Mouse (Mus musculus) CH12.LX (cell line): ENCODE measurements around the gene Ffar2. TPM values are rescaled to one million over a fixed set of nuclear protein-coding genes. Genes with fewer than 3 reads are reported as not detected.

Experiments
- DNase-seq: peaks from one replicate; pipeline ENCODE4 v3.0.0-alpha.2; 2013; ENCODE audit errors: extremely low read depth
- H3K27ac ChIP-seq: 2 replicates; pipeline ENCODE4 v1.5.1; 2012; ENCODE audit warnings: low read depth, mild to moderate bottlenecking, control low read depth, moderate library complexity; ENCODE audit not compliant: insufficient read depth
- H3K27me3 ChIP-seq: replicated peaks from 2 replicates; pipeline ENCODE3; 2012; ENCODE audit warnings: inconsistent platforms
- H3K36me3 ChIP-seq, 2 experiments: replicated peaks in 1 of 2; 2 replicates each; pipeline versions ENCODE3 to v1.6.1; 2012; ENCODE audit warnings: inconsistent platforms in 1 of 2, low read length in 1 of 2, mild to moderate bottlenecking in 1 of 2, mixed read lengths in 1 of 2, moderate library complexity in 1 of 2; ENCODE audit not compliant: control insufficient read depth in 1 of 2, insufficient read depth in 1 of 2
- H3K4me1 ChIP-seq, 2 experiments: 2 replicates each; pipeline ENCODE4 v1.6.1; 2012; ENCODE audit warnings: inconsistent platforms in 1 of 2, moderate library complexity in 1 of 2; ENCODE audit not compliant: insufficient read depth in 2 of 2, control insufficient read depth in 1 of 2
- H3K4me2 ChIP-seq: 2 replicates; pipeline ENCODE4 v1.6.1; 2012; ENCODE audit warnings: low read depth, mild to moderate bottlenecking, control low read depth; ENCODE audit not compliant: poor library complexity, insufficient read depth, severe bottlenecking
- H3K4me3 ChIP-seq, 3 experiments: fragments of 150-350 bp in 1 of 3; sonication (generic) in 1 of 3; replicated peaks in 1 of 3; 2 replicates each; pipeline versions ENCODE3 to v1.5.1; 2011 to 2012; ENCODE audit warnings: low read depth in 2 of 3, low read length in 2 of 3, mild to moderate bottlenecking in 2 of 3, moderate library complexity in 2 of 3, control low read depth in 1 of 3, improper control_type of control experiment in 1 of 3, inconsistent platforms in 1 of 3, mixed read lengths in 1 of 3; ENCODE audit not compliant: poor library complexity in 1 of 3
- H3K79me2 ChIP-seq: replicated peaks from 2 replicates; pipeline ENCODE4 v1.6.1; 2012; ENCODE audit warnings: mild to moderate bottlenecking, moderate library complexity; ENCODE audit not compliant: control insufficient read depth, poor library complexity, insufficient read depth, severe bottlenecking; ENCODE audit errors: extremely low read depth
- H3K9ac ChIP-seq: 2 replicates; pipeline ENCODE4 v1.6.1; 2012; ENCODE audit warnings: low read depth, mild to moderate bottlenecking, control low read depth, moderate library complexity; ENCODE audit not compliant: insufficient read depth
- H3K9me3 ChIP-seq: replicated peaks from 2 replicates; pipeline ENCODE3; 2012; ENCODE audit warnings: low read length, inconsistent platforms, mixed read lengths
- CHD1 ChIP-seq: IDR thresholded peaks from 2 replicates; pipeline ENCODE4 v1.6.1; 2012; ENCODE audit warnings: low read depth, low read length, improper control_type of control experiment, inconsistent platforms
- CHD2 ChIP-seq: IDR thresholded peaks from 2 replicates; pipeline ENCODE4 v1.6.1; 2011; ENCODE audit warnings: low read length, improper control_type of control experiment
- CTCF ChIP-seq, 2 experiments: IDR thresholded peaks in 1 of 2; conservative IDR thresholded peaks in 1 of 2; 2 replicates each; pipeline ENCODE4 v1.5.1; 2011 to 2012; ENCODE audit warnings: low read depth in 2 of 2, low read length in 2 of 2, improper control_type of control experiment in 1 of 2, inconsistent platforms in 1 of 2, mild to moderate bottlenecking in 1 of 2, moderate library complexity in 1 of 2
- E2F4 ChIP-seq: IDR thresholded peaks from 2 replicates; pipeline ENCODE4 v1.6.1; 2011; ENCODE audit warnings: low read depth, low read length, improper control_type of control experiment; ENCODE audit not compliant: insufficient replicate concordance
- EP300 ChIP-seq: IDR thresholded peaks from 2 replicates; pipeline ENCODE4 v1.6.1; 2011; ENCODE audit warnings: low read length, improper control_type of control experiment
- ETS1 ChIP-seq: conservative IDR thresholded peaks from 2 replicates; pipeline ENCODE4 v1.6.1; 2012; ENCODE audit warnings: low read depth, mild to moderate bottlenecking, inconsistent platforms, low read length, improper control_type of control experiment, moderate library complexity
- GABPA ChIP-seq: IDR thresholded peaks from 2 replicates; pipeline ENCODE4 v1.6.1; 2012; ENCODE audit warnings: low read depth, low read length, improper control_type of control experiment, inconsistent platforms; ENCODE audit not compliant: insufficient replicate concordance
- MAFK ChIP-seq: IDR thresholded peaks from 2 replicates; pipeline ENCODE4 v1.6.1; 2011; ENCODE audit warnings: low read length, improper control_type of control experiment; ENCODE audit not compliant: insufficient replicate concordance
- MAX ChIP-seq: IDR thresholded peaks from 2 replicates; pipeline ENCODE4 v1.6.1; 2011; ENCODE audit warnings: low read length, improper control_type of control experiment
- MAZ ChIP-seq: IDR thresholded peaks from 2 replicates; pipeline ENCODE4 v1.6.1; 2012; ENCODE audit warnings: low read depth, mild to moderate bottlenecking, inconsistent platforms, low read length, improper control_type of control experiment, moderate library complexity
- MXI1 ChIP-seq: IDR thresholded peaks from 2 replicates; pipeline ENCODE4 v1.6.1; 2011; ENCODE audit warnings: mild to moderate bottlenecking, low read depth, low read length, improper control_type of control experiment
- MYC ChIP-seq: IDR thresholded peaks from 2 replicates; pipeline ENCODE4 v1.6.1; 2011; ENCODE audit warnings: low read depth, mild to moderate bottlenecking, improper control_type of control experiment, low read length
- NELFE ChIP-seq: IDR thresholded peaks from 2 replicates; pipeline ENCODE4 v1.6.1; 2011; ENCODE audit warnings: low read depth, low read length, improper control_type of control experiment
- NRF1 ChIP-seq: IDR thresholded peaks from 2 replicates; pipeline ENCODE4 v1.6.1; 2014; ENCODE audit warnings: low read depth, mild to moderate bottlenecking, inconsistent platforms, low read length, improper control_type of control experiment, moderate library complexity
- PAX5 ChIP-seq: IDR thresholded peaks from 2 replicates; pipeline ENCODE4 v1.6.1; 2012; ENCODE audit warnings: low read length, inconsistent platforms, mixed read lengths
- POLR2A ChIP-seq: IDR thresholded peaks from 2 replicates; pipeline ENCODE4 v1.6.1; 2011; ENCODE audit warnings: low read depth, mild to moderate bottlenecking, improper control_type of control experiment, low read length
- POLR2AphosphoS2 ChIP-seq: IDR thresholded peaks from 2 replicates; pipeline ENCODE4 v1.6.1; 2011; ENCODE audit warnings: low read depth, low read length, improper control_type of control experiment
- RAD21 ChIP-seq: IDR thresholded peaks from 2 replicates; pipeline ENCODE4 v1.6.1; 2011; ENCODE audit warnings: low read depth, mild to moderate bottlenecking, low read length, improper control_type of control experiment, moderate library complexity
- RCOR1 ChIP-seq: conservative IDR thresholded peaks from 2 replicates; pipeline ENCODE4 v1.6.1; 2012; ENCODE audit warnings: low read depth, mild to moderate bottlenecking, inconsistent platforms, low read length, improper control_type of control experiment
- SIN3A ChIP-seq: IDR thresholded peaks from 2 replicates; pipeline ENCODE4 v1.6.1; 2012; ENCODE audit warnings: low read length, improper control_type of control experiment, inconsistent platforms
- SMC3 ChIP-seq: IDR thresholded peaks from 2 replicates; pipeline ENCODE4 v1.6.1; 2011; ENCODE audit warnings: low read depth, low read length, improper control_type of control experiment
- TBP ChIP-seq: conservative IDR thresholded peaks from 2 replicates; pipeline ENCODE4 v1.6.1; 2011; ENCODE audit warnings: low read depth, low read length, improper control_type of control experiment
- UBTF ChIP-seq: IDR thresholded peaks from 2 replicates; pipeline ENCODE4 v1.6.1; 2012; ENCODE audit warnings: low read depth, mild to moderate bottlenecking, inconsistent platforms, low read length, improper control_type of control experiment, moderate library complexity
- USF2 ChIP-seq: conservative IDR thresholded peaks from 2 replicates; pipeline ENCODE4 v1.6.1; 2011; ENCODE audit warnings: low read depth, low read length, improper control_type of control experiment
- ZC3H11A ChIP-seq: IDR thresholded peaks from 2 replicates; pipeline ENCODE4 v1.6.1; 2012; ENCODE audit warnings: low read depth, mild to moderate bottlenecking, inconsistent platforms, low read length, improper control_type of control experiment
- ZKSCAN1 ChIP-seq: IDR thresholded peaks from 2 replicates; pipeline ENCODE4 v1.6.1; 2012; ENCODE audit warnings: low read depth, inconsistent platforms, low read length, improper control_type of control experiment, borderline replicate concordance
- dilution Hi-C: fragments of 300-500 bp; cut with MboI; formaldehyde crosslinking; loops from 2 replicates; pipeline ENCODE4 v1.14.3; 2020; ENCODE audit warnings: low sequenced_read_pairs; ENCODE audit not compliant: extremely low pct_unique_long_range_greater_than_20kb, extremely low pct_ligation_motif_present
- in situ Hi-C: fragments of 300-500 bp; cut with MboI; formaldehyde crosslinking; loops from 3 replicates; pipeline ENCODE4 v1.14.3; 2019; ENCODE audit warnings: low sequenced_read_pairs, low pct_ligation_motif_present, low pct_unique_long_range_greater_than_20kb, mixed read lengths
- polyA plus RNA-seq: library from polyadenylated mRNA; unstranded; fragments of >175 nt; gene quantifications from 2 replicates; pipeline ENCODE4 v1.2.1, GENCODE M21; 2012; ENCODE audit warnings: low read depth; ENCODE audit not compliant: insufficient read length
- total RNA-seq, 2 experiments: library from RNA; depleted of rRNA; stranded (reverse); fragments of 300-350 nt in 1 of 2; fragments of >200 nt in 1 of 2; gene quantifications; 2 replicates each; pipeline ENCODE4 v1.2.3; 2012 to 2014

Ffar2 gene
- total and polyA plus RNA-seq, 3 experiments, result 0.08 to 0.51 TPM; not detected in 1

DNA sequence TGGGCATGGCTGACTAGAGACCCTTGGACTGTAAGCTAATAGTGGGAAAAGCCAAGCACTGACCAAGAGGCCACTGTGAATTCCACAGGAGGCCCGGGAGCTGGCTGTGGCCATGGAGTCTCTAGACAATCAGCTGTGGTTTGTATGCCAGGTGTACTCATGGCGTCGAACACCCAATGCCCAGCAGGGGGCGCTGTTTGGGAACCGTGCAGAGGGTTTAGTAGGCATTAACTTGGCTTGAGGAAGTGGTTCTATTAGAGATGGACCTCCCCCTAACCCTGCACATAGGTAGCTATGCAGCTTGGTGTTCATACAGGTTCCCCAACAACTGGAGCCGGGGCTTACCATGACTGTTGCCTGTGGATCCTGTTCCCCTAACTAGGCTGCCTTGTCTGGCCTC, 17.7 kb downstream of the Ffar2 start:
- Histone ChIP-seq H3K4me3 (no peak overlapping the region), H3K36me3 (no peaks in the 10 kb centered on the region), H3K9me3 (peaks cover 16% of the 10 kb centered on the region), H3K4me2 (no peak overlapping the region), H3K79me2 (no peaks in the 10 kb centered on the region), H3K4me1 (peaks cover 0 to 4% of the 10 kb centered on the region in 2 experiments; a peak in 1 of 4 replicates), H3K27ac (no peak overlapping the region), H3K27me3 (no peaks in the 10 kb centered on the region), H3K9ac (no peak overlapping the region)
- TF ChIP-seq MAZ (no peak), RAD21 (peak; percentile 39), MXI1 (no peak), POLR2AphosphoS2 (no peak), MYC (no peak), SMC3 (peak; percentile 73), NELFE (no peak), CTCF (conservative IDR thresholded peaks at IDR 0.05 in 1 of 2, IDR thresholded peaks at IDR 0.05 in 1 of 2; ENCODE audit: low read depth in 2 of 2, low read length in 2 of 2) (peak; percentile 75 to 77), EP300 (no peak), TBP (no peak), MAFK (no peak), ZKSCAN1 (no peak), E2F4 (no peak), POLR2A (no peak), CHD1 (no peak), GABPA (no peak), ZC3H11A (no peak), PAX5 (no peak), UBTF (no peak), NRF1 (no peak)
- peak; percentile 78 for DNase-seq
- dilution Hi-C loops (no loop called here), in situ Hi-C loops (no loop called here)

DNA sequence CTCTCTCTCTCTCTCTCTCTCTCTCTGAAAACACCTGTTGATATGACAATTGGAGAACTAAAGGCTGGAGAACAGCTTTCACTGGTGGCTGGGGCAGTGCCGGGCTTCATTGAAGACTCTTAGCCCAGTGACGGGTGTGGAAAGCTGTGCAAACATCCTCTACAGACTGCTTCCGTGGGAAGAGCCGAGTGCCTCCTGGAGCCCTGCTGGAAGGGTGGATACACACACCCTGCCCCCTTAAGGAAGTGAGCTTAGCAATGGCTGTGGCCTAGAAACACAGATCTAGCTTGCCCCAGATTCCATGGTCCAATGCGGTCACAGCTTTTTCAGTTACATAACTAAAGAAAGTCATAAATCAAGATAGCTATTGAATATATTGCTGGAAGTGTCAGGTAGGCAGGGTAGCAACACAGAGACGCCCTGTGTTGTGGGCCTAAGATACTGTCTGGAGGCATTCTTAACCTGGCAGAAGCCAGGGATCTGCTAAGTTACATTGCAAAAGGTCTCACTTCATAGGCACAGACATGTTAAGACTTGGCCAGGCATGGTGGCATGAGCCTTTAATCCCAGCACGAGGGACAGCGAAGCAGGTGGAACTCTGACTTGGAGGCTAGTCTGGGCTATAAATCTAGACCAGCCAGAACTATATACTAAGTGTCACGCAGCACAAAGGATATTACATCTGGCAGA, 19.4 kb downstream of the Ffar2 start:
- Histone ChIP-seq H3K9ac (no peak overlapping the region), H3K4me2 (no peak overlapping the region), H3K79me2 (no peaks in the 10 kb centered on the region), H3K27ac (no peak overlapping the region), H3K4me1 (peaks cover 0 to 4% of the 10 kb centered on the region in 2 experiments; a peak in 1 of 4 replicates), H3K36me3 (no peaks in the 10 kb centered on the region), H3K27me3 (no peaks in the 10 kb centered on the region), H3K9me3 (peaks cover 24% of the 10 kb centered on the region), H3K4me3 (no peak overlapping the region)
- no peak for TF ChIP-seq E2F4
- no peak for TF ChIP-seq USF2
- no peak for TF ChIP-seq NRF1
- TF ChIP-seq CHD1, result no peak
- no peak for TF ChIP-seq RCOR1
- no peak for TF ChIP-seq CHD2
- no peak for TF ChIP-seq POLR2A
- TF ChIP-seq PAX5, result no peak
- TF ChIP-seq SMC3, result no peak
- no peak for TF ChIP-seq ETS1
- no peak for TF ChIP-seq SIN3A
- TF ChIP-seq MXI1, result no peak
- no peak for TF ChIP-seq NELFE
- TF ChIP-seq MAX, result no peak
- TF ChIP-seq ZKSCAN1, result no peak
- dilution Hi-C loops (no loop called here), in situ Hi-C loops (no loop called here)
- DNase-seq, result no peak
